Mouse (Mus musculus) T-cell, adult 2 months (primary cell): Measurements from ENCODE around the gene Dpep1.
"Not testable (repeated sequence)": the region's sequence is repeated elsewhere in the genome, so short reads cannot be mapped to it uniquely, and the experiment has no call there.

Experiments
- DNase-seq: peaks from one replicate; pipeline ENCODE4 v3.0.0; 2022; ENCODE audit warnings: low spot score

Gene Dpep1

GRCm38 (mm10) chr8:123212321-123213117 lies 26.5 kb downstream of the Dpep1 start, which contains the start of the genes Chmp1a and Spata33:
Gene Chmp1a, minus strand, starts transcription at chr8:123212763.
Gene Spata33, plus strand, starts transcription at chr8:123212832.
- DNase-seq, result peak; percentile 84

DNA sequence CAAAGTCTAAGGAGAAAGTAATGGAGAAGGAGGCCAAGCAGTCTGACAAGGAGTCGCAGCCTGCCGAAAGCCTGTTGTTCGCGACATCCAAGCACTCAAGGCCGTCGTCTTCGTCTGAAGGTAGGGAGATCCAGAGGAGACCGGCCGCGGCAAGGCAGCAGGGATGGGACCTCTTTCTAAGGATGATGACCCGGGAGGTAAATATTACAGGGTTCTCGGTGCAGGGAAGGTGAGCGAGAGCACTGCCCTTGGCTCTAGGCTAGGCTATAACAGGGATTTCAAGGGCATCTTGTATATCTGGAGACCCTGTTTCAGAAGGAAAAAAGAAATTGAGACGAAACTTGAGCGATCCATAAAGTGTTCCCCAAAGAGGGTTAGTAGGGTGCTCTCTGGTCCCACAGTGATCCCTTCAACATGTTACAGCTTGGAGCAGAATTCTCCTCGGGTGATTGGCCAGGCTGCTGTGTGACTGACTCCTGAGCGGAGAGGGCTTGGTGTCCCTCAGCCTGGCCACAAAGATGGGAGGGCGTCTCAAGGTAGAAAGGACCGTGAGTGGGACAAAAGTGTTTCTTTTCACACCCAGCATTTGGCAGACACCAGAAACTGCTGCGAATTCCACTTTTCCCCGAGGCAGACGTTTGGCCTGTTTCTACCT lies 27.2 kb downstream of the Dpep1 start:
- no peak for DNase-seq

DNA sequence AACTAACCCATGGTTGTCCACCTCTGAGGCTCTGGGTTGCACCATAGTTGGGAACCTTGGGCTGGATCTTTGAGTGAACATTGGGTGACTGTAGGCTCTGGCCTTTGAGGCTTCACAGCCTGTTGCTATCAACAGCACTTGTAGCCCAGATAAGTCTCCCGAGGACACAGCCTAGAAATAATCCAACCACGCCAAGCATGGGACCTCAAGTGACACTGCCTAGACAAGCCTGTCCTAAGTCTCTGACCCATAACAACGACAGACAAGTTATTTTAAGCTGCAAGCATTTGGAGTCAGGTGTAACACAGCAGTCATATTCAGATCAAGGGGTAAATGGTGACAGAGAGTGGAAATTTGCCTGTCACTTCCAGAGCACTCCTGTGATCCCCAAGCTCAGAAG lies 29.4 kb downstream of the Dpep1 start:
- no peak for DNase-seq

- no peak for DNase-seq
These were observed 34.9 kb downstream of the Dpep1 start for GRCm38 (mm10) chr8:123220917-123221316.

- DNase-seq, result peak; percentile 87
These were observed 38.5 kb downstream of the Dpep1 start, which contains the start of gene Cdk10 for GRCm38 (mm10) chr8:123224278-123225266. Gene Cdk10, plus strand, starts transcription at chr8:123224842.

- no peak for DNase-seq
These were observed 42.4 kb downstream of the Dpep1 start for GRCm38 (mm10) chr8:123228416-123228815.

DNA sequence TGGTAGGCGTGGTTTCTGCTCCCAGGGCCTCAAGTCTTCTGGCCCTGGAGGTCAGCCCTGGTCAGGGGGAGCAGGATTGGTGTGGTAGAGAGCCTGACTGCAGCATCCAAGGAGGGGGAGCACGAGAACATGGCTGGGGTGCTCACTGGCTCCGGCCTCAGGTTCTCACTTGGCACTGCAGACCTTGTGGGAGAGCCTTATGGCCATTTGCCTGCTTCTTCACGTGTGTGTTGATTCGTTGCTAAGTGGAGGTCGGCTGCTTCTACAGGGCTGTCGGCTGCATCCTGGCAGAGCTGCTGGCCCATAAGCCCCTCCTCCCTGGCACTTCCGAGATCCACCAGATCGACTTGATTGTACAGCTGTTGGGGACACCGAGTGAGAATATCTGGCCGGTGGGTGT lies 44.3 kb downstream of the Dpep1 start:
- DNase-seq, result not testable (repeated sequence)

DNA sequence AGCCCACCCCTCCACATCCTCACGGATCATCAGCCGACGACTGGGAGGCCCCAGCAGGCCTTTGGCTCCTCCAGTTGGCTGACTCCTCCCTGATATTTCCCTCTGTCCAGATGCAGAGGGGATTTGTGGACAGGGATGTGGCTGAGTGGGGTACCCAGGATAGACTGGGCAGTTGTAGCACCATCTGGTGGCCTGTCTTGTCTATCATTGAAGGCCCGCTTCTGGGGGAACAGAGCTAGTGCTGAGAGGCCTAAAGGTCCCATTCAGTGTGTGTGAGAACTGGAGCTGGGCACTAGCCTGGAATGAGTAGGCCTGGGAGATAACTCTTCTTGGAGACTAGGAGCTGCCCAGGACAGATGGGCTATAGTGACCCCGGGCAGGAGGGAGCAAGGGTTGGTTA lies 45.7 kb downstream of the Dpep1 start:
- DNase-seq, result no peak

DNA sequence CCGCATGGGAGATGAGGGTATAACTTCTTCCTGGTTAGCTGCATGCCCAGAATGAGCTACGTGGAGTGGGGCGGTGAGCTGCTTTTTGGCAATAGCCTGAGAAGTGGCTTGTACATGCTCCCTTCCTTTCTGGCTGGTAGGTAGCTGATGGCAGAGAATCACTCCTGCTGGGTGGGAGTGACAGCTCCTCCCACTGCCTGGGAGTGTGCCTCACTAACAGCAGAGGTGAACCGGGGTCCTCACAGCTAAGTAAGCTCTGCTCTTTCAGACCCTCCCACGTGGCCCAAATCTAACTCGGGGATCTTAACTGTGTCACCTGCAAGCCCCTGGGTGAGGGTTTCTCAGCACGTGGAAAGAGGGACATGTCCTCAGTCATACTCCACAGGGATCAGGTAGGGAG lies 46.5 kb downstream of the Dpep1 start:
- no peak for DNase-seq

DNA sequence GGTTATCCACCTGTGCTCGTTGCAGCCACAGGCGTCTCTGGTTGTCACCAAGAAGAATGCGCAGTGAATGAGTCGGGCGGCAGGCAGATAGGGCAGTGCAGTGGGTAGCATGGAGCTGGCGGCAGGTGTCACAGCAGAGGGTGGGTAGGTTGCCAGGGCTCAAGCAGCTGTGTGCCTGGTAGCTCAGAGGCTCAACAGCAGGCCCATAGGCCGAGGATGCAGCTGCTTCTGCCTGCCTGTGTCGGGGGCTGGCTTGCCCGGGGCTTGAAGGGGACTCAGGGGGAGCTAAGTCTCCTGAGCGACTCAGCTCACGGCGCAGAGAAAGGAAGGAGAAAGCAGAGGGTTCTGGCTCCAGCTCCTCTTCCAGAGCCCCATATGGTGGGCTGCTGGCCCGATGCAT lies 47.3 kb downstream of the Dpep1 start:
- no peak for DNase-seq

DNA sequence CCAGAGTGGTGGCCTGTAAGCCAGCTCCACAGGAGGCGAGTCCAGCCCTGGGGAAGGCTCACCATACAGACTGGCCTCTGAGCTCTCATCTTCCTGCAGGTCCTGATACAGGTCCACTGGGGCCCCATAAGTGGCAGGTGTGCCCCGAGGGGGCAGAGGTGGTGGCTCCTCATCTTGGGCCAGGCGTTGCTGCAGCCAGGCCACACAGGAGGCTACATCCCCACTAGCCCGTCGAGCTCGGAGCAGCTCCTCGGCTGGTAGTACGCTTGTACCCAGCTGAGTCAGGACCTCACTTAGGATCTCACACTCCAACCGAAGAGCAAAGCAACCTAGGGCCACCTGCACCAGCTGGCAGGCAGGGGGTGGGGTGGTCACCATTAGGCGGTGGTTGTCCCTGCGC lies 47.7 kb downstream of the Dpep1 start:
- no peak for DNase-seq

GRCm38 (mm10) chr8:123234918-123235519 lies 49.0 kb downstream of the Dpep1 start:
- no peak for DNase-seq

GRCm38 (mm10) chr8:123235520-123236497 lies 49.8 kb downstream of the Dpep1 start, which contains the start of gene Spata2l:
Gene Spata2l, minus strand, starts transcription at chr8:123236233.
- peak; percentile 94 for DNase-seq

DNA sequence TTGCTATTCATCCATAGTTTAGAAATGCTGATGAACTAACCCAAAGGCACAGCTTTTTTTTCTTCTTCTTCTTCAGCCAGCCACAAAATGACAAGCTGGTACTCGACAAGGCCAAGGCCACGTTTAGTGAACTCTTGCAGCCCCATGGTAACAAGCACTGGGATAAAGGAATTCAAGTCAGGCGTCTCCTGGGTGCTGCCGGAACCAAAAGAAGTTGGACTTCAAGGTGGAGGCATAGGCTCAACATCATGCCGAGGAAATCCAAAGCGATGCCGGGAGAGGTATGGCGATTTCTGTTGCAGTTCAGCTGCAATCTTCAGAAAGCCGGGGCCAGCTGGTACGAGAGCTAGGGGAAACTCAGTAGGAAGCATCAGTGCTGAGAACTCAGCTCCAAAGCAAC lies 53.4 kb downstream of the Dpep1 start:
- no peak for DNase-seq

- DNase-seq, result no peak
These were observed 56.3 kb downstream of the Dpep1 start for GRCm38 (mm10) chr8:123242107-123242923.

- DNase-seq, result no peak
These were observed 57.0 kb downstream of the Dpep1 start for GRCm38 (mm10) chr8:123243053-123243452.

GRCm38 (mm10) chr8:123244382-123244781 lies 58.3 kb downstream of the Dpep1 start:
- DNase-seq, result no peak

- DNase-seq, result no peak
These were observed 59.5 kb downstream of the Dpep1 start for GRCm38 (mm10) chr8:123245543-123245942.

- DNase-seq, result no peak
These were observed 61.7 kb downstream of the Dpep1 start for GRCm38 (mm10) chr8:123247748-123248147.

DNA sequence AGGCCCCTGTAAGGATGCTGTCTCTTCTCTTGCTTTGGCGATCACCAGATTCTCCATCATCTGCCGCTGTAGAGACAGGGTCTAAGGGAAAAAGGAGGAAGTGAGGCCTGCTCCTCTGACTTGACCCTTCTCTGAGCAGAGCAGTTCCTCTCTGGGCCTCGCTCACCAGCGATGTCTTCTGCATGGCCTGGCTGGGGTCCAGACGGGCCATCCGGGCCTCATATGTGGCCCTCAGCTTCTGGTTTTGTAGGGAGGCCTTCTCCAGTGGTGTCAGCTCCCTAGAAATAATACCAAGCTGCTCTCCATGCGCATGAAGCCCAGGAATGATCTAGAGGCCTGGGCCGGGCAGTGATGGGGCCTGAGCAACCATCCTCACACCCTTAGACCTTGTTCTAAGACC lies 62.6 kb downstream of the Dpep1 start:
- no peak for DNase-seq
